Mouse (Mus musculus): Measurements from ENCODE around the gene Cacnb2.

- TF ChIP-seq MAFK (IDR thresholded peaks at IDR 0.05; ENCODE audit: insufficient read depth, low read depth, low read length) (no peak), CHD2 (IDR thresholded peaks at IDR 0.05; ENCODE audit: low read depth, low read length) (no peak), ZNF384 (IDR thresholded peaks at IDR 0.05; ENCODE audit: low read depth, low read length) (no peak), HCFC1 (IDR thresholded peaks at IDR 0.05; ENCODE audit: borderline replicate concordance, insufficient read depth, low read length) (no peak), ZC3H11A (IDR thresholded peaks at IDR 0.05; ENCODE audit: borderline replicate concordance, low read depth, low read length) (peak; percentile 46; the same call in 1 of the 2 replicates)
Measured at GRCm38 (mm10) chr2:14676885-14677516, 74.1 kb downstream of the Cacnb2 start.

Data from ES-E14 (cell line).